Mouse (Mus musculus) cerebellum, postnatal 10 days (tissue): ENCODE measurements around the gene Tmem131.
"Not testable (repeated sequence)": the region's sequence is repeated elsewhere in the genome, so short reads cannot be mapped to it uniquely, and the experiment has no call there.

Experiments used
- DNase-seq, 2 experiments: peaks; one replicate each; pipeline ENCODE4 v3.0.0; 2021; ENCODE audit warnings: mixed read lengths in 2 of 2

Gene Tmem131

DNA sequence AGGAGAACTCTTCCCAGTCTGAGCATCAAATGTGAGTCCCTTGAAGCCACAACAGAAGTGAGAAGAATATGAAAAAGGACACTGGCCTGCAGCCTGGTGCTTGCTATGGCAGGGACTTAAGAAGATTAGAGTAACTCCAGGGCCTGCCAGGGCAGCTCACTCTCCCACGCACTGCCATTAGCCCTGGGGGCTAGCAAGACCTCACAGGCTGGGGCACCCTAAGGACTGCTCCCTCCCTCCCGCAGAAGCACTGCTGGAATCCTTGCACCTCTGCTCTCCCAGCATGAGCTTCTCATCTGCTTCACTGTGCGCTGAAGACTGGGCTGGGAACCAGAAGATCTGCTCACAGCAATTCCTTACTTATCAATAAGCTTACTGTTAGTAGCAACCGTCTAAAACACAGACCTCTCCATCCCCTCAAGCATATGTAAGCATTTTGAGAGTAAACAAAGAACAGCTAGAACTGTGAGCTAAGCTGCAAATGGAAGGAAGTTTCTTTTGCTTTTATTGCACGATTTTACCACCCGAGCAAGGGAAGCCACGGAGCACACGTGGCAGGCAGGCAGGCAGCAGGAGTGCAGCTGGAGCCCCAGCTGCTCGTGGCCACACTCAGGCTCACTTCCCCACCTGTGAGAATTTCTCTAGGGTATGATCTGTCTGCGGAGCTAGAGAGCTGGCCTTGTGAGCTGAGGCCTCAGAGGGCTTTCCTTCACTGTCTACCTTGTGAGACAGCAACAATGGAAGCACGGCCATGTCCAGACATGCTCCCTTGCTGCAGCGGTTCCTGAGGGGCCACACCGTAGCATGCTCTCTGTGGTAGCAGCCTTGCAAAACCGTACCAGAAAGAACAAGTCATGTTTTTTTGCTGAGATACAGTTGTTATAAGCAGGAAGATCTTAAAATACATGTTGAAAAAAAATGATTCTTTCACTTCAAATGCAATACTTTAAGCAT is 112.3 kb downstream of the Tmem131 start:
- DNase-seq: no peak

DNA sequence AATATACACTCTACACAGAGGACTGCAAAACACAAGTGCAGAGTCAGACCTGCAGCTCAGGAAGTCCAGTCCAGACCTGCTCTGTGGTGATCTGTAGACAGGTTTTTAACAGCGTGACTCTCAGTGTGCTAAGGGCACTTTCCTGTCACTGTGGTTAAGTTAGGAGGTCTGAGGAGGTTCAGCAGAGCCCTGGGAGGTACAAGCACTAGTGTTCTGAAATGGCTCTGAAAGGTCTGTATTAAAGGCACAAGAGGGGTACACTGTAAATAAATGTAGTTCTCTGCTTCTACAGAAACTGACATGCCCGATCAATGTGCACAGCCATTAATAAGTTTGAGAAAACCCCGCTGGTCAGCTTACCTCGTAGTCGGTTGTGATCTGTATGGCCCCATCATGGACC is 119.1 kb downstream of the Tmem131 start:
- no peak for DNase-seq

DNA sequence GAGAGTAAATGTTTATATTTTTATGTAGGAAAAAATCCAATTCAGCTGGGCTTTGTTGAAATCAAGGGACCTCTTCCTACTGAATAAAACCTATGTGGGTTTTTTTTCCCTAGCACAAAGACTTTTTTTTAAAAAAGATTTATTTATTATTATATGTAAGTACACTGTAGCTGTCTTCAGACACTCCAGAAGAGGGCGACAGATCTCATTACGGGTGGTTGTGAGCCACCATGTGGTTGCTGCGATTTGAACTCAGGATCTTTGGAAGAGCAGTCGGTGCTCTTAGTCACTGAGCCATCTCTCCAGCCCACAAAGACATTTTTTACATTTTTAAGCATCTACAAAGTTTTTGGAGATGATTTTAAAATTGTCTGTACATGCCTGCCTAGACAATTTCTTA is 121.5 kb downstream of the Tmem131 start:
- DNase-seq: not testable (repeated sequence)

DNA sequence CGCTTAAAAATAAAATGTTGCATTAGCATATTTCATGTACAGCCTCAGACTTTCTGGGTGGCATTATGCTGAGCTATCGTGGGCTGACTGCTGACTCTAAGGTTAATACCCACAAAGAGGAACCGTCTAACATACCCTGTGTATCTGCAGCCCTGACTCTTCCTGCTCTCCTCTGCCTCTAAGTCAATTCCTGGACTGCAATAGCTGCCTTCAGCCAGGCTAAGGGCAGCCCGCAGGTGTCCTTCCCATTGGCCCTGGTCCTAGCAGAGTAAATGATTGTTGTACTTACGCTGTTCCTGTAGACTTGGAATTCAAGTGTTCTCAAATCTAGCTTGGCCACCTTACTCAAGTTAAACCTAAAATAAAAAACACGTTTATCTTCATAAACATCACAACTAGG is 128.3 kb downstream of the Tmem131 start:
- no peak for DNase-seq

DNA sequence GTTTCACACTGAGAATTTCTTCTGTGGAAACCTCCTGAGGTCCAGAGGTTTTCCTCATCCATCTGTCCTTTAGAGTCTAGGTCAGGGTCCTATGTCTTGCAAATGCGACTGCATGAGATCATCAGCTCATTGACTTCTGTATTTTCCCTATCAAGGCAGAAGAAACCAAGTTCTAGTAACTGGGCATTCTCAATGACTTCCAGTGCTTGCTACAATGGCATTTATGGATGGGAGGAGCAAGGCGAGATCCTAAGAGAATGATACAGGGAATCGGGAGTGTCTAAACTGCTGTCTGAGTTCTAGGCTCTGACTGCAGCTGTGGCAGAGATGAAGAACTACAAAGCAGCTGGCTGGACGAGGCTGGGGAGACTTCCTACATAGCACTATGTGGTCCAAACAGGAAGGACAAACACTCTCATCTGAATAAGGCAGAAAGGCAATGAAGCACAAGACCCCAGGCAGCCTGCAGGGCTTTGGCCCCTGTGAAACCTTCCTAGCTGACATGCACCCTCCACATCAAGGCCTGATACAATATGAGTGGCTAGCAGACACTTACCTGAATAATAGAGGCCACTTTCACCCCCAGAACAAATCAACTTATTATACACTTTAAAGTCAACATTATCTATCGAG is 129.1 kb downstream of the Tmem131 start:
- DNase-seq: no peak

DNA sequence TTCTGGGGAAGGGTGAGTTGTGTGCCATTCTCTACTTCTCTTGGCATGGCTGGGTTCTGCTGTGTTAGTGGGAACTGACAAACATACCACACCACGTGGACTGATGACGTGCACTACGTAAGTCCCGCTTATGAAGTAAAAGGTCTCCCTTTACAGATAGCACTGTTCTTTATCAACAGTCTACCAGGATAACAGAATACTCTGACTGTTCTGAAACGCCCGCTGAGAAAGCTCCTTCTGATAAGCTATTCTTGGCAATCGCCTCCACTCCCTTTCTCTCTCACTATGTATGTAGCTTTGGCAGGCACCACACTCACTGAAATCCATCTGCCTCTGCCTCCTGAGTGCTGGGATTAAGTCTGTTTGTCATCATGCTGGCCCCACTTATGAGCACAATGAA is 130.1 kb downstream of the Tmem131 start:
- DNase-seq: peak; percentile 31 to 45

DNA sequence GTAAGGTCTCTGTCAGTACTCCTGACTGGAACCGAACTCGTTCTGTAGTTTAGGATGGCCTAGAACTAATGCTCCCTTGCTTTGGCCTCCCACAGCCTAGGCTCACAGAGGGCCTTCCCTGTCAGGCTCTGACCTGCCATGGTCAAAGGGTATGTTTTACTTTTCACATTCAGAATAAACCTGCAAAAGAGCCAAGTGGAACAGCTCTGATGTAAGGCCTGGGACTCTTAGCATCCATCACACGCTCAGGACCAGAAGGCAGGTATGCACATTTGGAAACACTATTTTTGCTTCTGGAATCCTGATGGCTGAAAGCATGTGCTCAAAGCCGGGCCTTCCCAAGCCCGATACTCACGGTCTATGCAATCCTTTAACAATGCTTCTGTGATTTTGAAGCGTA is 131.7 kb downstream of the Tmem131 start:
- no peak for DNase-seq

DNA sequence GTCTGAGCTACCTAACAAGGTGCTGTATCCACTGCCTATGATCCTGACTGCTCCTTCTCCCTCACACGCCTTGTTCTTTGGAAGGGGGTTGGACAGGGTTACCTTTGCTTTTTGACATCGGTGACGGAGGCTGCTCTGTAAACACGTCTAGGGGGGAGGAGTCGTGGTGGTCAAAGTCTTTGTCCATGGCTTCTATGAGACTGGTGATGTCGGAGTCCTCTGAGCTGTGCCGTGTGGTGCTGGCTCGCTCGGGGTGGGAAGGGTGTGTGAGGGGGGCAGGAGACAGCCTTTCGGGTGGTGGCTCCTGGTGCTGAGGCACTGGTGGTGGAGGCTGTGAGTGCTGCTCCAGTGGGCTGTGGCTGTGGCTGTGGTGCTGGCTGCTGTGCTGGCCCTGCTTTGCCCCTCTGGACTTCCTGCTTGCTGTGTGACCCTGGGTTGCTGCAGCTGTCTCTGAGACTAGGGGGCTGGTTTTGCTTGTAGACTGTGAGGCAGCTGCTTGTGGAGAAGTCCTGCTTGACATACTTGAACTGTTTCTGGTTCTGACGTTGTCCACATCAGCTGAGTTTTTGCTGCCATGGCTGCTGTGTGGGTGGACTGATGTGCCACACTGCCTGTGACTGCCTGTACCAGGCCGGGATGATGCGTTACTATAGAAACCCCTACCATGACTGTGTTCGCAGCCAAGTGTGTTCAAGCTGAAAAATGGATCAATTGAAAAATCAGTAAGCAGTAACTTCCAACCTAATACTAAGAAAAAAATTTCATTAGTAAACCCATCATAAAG is 135.5 kb downstream of the Tmem131 start:
- no peak for DNase-seq

DNA sequence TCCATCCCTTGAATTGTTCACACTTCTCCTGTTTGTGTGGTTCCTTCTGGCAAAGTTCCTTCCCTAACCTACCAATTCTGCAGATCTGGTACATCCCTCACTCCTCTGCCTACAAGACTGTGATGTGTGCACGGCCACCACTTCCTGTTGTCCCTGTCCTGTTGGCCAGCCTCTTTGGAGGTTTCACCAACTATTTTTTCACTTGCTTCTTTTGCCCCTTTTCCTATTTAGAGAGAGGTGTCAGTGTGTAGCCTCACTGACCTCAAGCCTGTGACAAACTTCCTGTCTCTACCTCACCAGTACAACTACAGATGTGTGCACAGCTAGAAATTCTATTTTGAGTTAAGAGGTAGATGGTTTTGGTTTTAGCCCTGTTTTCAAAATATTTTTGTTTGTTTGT is 136.4 kb downstream of the Tmem131 start:
- DNase-seq: no peak

DNA sequence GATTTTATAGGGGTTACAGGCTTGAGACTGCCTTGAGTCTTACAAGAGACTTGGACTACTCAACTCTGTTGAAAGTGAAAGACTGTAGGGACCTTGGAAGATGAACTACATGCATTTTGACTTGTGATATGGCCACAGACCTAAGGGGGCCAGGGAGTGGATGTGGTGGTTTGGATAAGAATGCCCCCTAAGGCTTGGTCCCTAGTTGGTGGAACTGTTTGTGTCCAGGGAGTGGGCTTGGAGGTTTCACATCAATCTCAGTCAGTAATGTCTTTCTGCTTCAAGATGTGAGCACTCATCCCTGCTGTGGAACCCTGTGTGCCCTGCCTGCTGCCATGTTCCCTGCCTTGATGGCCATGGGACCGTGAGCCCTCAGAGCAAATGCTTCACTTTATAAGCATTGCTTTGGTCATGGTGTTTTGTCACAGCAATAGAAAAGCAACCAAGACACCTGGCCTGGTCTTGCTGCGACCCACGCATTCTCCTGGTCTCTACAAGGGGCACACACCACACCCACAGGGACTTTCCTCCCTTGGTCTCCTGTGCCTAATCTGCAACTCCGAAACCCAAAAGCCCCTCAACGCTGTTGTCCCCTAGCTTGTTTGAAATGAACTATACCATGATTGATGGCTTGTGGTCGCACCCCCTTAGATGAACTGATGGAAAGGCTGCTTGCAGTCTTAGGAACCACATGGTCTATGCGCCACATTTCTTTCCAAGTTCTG is 137.1 kb downstream of the Tmem131 start:
- DNase-seq: no peak

DNA sequence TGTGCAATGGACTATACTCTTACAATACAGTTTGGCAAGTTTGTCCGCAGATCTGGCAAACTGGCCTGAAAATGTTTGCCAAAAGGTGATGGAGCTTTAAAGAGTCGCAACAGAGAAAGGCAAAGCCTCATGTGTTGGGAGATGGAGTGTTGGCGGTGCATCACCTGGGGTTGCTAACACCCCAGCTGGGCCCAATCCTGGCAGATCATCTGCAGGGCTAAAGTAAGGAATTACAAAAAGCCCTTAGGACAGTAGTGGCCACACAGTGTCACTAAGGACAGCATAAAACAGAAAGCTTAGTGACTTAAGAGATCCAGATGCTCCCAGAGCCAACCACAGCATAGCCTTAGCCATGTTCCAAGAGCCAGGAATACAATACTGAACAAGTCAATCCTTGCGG is 138.6 kb downstream of the Tmem131 start:
- no peak for DNase-seq

DNA sequence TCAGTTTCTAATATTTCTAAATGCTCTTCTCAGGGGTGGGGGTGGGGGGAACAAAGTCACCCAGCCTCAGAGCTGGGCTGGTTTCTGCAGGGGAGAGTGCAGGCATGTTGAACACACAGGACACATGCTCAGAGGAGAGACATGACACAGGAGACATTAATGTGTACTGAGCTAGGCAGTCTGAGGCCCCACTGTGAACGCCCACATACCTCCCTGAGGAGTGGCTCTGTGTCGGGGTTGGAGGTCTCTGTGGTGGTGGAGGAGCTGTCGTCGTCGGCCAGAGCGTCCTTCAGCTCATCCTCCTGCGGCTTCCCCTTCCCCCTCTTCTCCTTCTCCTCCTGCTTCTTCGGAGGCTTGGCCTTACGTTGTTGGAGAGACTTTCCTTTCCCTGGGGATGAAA is 139.2 kb downstream of the Tmem131 start:
- no peak for DNase-seq

DNA sequence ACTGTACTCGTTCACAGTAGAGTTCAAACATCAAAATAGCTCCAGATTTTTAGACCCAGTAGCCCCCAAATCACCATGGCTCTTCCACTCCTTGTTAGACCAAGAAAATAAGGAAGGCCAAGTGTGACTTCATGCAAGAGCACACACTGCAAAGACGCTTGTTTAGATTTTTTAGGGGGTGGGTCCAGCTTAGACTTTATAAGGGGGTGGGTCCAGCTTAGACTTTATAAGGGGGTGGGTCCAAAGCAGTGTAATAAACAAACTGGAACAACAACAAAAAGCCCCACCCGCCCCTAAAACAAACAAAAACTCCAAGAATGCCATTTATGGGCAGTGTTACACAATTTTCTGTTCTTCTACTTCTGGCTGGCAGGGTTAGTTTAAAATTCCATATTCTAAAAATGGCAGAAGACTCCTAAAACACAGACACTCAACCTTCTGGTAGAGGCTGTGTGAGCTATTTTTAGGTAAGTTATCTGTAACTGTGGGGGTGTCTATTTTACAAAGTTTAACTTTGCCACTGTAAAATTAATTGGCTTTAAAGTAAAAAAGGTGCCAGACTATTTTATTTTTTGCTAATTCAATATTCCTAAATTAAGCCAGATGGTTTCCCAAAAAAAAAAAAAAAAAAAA is 143.0 kb downstream of the Tmem131 start:
- DNase-seq: no peak

DNA sequence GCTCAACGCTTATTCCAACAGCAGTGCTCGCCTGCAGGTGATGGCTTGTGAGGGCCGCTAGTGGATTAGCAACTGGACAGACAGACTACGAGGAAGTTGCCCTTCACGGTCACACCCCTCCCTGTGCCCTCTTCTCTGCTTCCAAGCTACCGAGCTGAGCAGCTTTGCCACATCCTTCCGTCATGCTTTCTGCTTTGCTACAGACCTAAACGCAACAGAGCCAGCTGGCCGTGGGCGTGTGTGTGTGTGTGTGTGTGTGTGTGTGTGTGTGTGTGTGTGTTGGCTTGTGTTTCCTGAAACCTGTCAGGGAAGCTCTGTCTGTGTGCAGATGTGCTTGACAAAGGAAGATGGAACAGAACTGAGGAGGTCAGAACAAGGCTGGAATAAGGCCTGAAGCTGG is 146.0 kb downstream of the Tmem131 start:
- DNase-seq: no peak

DNA sequence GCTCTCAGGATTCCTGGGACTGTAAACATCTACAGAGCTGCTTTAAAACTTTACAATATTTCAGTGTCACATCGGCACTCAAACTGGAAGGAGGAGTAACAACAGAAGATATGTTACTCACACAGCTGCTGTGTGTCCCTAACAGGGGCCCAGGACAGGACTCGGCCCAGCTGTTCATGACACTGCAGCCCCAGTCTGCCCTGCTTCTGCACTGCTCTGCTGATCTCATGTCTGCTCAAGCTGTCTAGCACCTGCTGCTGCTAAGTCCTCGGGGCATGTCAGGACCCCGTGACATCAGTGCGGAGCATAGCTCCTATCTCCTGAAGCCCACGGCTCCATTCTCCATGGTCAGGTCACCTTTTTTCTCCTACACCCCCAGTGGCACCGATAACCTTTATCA is 146.8 kb downstream of the Tmem131 start:
- DNase-seq: no peak

DNA sequence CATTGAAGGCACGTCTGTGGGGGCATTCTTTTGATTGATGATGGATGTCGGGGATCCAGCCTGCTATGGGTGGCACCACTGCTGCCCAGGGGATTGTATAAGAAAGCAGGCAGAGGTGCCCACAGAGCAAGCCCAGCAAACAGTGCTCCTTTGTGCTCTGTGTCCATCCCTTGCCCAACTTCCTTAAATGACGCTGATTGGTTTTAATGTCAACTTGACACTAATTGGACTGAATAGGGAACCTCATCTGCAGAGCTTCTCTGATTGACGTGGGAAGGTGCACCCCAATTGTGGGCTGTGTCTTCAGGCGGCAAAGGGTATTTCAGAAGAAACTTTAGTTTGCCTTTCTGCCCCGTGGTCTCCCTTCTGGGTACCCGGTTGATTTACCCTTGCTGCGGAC is 154.1 kb downstream of the Tmem131 start:
- DNase-seq: no peak

DNA sequence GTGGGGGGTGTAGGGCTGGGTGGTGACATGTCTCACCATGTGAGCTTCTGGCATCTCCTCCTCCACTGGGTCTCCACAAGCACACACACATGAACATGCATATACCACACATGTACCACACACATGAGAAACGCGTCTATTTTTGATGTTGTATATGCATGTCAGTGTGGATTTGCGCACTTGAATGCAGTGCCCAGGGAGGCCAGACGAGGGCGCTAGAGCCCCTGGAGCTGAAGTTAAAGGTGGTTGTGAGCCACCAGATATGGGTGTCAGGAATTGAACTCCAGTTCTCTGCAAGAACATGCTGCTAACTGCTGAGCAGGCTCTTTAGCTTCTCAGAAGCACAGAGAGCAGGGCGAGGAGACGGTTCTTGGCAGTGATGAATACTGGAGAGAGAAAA is 157.1 kb downstream of the Tmem131 start:
- peak; percentile 45 to 54 for DNase-seq

DNA sequence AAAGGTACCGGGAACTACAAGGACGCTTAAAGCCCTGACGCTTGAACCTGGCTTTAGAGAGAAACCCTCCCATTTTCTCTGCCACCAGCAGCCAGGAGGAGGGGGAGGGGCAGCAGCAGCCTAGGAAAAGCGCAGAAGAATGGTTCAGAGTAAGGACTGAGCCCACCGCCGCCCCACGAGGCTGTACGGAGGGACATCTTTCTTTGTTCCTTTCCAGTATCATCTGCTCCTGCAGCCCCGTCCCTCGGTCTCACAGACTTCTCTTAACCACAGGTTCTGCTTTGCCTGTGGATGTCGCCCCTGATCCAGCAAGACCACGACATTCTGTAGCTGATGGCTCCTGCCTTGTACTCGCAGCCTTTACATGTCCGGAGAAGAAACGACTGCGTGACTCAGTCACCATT is 158.2 kb downstream of the Tmem131 start:
- DNase-seq: peak; percentile 90 to 93

DNA sequence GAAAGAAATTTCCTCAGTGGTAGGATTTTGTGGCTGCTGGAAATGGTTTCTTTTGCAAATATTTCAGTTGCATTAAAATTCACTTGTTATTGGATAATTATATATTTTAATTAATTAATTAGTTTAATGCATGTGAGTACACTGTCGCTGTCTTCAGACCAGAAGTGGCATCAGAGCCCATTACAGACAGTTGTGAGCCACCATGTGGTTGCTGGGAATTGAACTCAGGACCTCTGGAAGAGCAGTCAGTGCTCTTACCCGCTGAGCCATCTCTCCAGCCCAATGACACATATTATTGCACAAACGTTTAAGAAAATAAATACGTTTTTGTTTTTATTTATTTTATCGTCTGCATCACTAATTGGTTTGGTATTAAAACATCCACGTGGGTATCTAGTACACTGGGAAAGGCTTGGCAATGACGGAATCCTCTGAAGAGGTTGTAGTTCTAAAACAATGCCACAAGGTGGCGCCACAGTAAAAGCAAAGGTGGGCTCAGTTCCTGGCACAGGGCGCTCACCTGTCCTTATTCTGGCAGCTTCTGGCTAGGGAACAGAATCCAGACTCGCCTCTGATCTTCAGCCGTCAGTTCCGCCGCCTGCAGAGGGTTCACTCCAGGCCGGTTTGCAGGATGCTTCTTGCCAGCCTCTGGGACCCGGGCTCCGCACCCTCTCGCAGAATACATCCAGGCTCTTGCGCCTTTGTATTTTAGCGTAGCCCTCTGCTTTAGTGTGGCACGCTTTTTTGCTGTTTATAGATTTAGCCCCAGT is 158.9 kb downstream of the Tmem131 start:
- peak; percentile 94 to 96 for DNase-seq

DNA sequence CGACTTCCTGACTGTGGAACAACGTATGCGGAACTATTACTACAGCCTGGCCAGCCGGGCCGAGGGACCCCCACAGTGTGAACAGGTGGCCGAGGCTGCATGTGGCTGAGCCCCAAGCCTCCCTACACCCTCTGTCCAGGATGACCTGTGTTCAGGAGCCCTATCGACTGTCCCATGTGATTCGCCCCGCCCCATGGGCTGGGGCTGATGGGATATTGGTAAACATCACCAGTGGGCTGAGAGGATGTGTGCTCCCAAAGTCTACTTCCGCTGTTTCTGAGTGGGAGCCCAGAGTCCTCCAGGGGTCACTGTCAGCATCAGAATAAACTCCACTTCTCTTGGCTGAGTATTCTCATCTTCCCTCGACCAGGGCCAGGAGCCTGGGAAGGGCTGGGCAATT is 161.0 kb downstream of the Tmem131 start:
- peak; percentile 59 for DNase-seq

DNA sequence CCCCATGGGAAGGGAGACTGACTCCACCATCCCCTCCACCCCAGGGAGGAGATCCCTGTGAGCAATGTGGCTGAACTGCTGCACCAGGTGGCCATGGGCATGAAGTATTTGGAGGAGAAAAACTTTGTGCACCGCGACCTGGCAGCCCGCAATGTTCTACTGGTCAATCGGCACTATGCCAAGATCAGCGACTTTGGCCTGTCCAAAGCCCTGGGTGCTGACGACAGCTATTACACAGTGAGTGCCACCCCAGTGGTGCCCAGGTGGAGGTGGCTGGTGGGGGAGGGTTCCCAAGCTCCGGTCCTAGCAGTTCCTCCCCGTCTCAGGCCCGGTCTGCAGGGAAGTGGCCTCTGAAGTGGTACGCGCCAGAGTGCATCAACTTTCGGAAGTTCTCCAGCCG is 162.7 kb downstream of the Tmem131 start:
- DNase-seq: no peak
